Comparison of ENCODE assay signal across 18 mouse cellular contexts in genomic region chr13:67428116-67428515, GRCm38 (mm10). TPM values are rescaled to one million over a fixed set of nuclear protein-coding genes. Genes with fewer than 3 reads are reported as not detected.
DNase-seq lines count a peak whose midpoint lies in the region.
"Had no signal": no experiment of that assay in that cellular context is flagged by ENCODE, and none has a peak within 500 bp of the region (broad histone marks: within the 10 kb centered on the region; RNA-seq: fewer than 3 reads in every experiment).

No protein-coding gene starts in this region.

- DNase-seq in ovary, adult 18-20 months (ENCODE audit: low spot score) = peak; percentile 50
- no peak for DNase-seq in ovary, postnatal 10 days (ENCODE audit: low spot score)
- DNase-seq in ES-CJ7 (ENCODE audit: low read depth, low spot score) = peak; percentile 31
- DNase-seq in ZHBTc4 (ENCODE audit: low read depth, low spot score) = peak; percentile 37
- DNase-seq in adrenal gland, postnatal 14 days = peak; percentile 76
- DNase-seq in thymus, postnatal 14 days = no peak
- DNase-seq in neural tube, embryonic 10.5 days (ENCODE audit: extremely low spot score, low spot score) = no peak
- DNase-seq in gastrocnemius, adult 8-10 months (ENCODE audit: low spot score in 2 of 2) = no peak
- DNase-seq: cerebellum, adult 2 months; cerebellum, postnatal 10 days; forebrain, postnatal 0 days; gastrocnemius, adult 2 months; heart, adult 18-20 months; heart, postnatal 10 days; heart, postnatal 4 days; kidney, adult 18-20 months had no signal

RNA-seq across cellular contexts. Expression of gene Zfp459, which starts 6.9 kb away (rescaled TPM):
- 0.71 TPM in 1 of 2 replicates, not detected in the other for total RNA-seq in adrenal gland, postnatal 14 days (2021)
- 1 to 10 TPM in 1 of 4 experiments, under 1 TPM in 3; 0.22 to 1.7 (median 0.53) TPM for total RNA-seq in gastrocnemius, adult 8-10 months (2022)
- total RNA-seq: MEL had no signal

RNA-seq across cellular contexts. Expression of gene Zfp874a, which starts 23.3 kb away (rescaled TPM):
- 13.5 and 14.5 TPM in 2 replicates for total RNA-seq in adrenal gland, postnatal 14 days (2021)
- 1 to 10 TPM; 7.1 to 8.5 (median 8.2) TPM for total RNA-seq in gastrocnemius, adult 8-10 months (2022)

RNA-seq across cellular contexts. Expression of gene Zfp429, which starts 28.5 kb away (rescaled TPM):
- total RNA-seq in adrenal gland, postnatal 14 days (2021) = 3.5 and 5.0 TPM in 2 replicates
- 1 to 10 TPM in 2 of 4 experiments, under 1 TPM in 2; 0.88 to 1.3 (median 1.1) TPM for total RNA-seq in gastrocnemius, adult 8-10 months (2022)

RNA-seq across cellular contexts. Expression of gene Zfp456, which starts 52.5 kb away (rescaled TPM):
- total RNA-seq in adrenal gland, postnatal 14 days (2021) = 1.4 and 3.5 TPM in 2 replicates
- under 1 TPM; 0.08 to 0.54 (median 0.15) TPM for total RNA-seq in gastrocnemius, adult 8-10 months (2022)

RNA-seq across cellular contexts. Expression of gene Gm28041, which starts 52.6 kb away (rescaled TPM):
- total RNA-seq in adrenal gland, postnatal 14 days (2021) = 1.2 TPM in 1 of 2 replicates, not detected in the other
- total RNA-seq in gastrocnemius, adult 8-10 months (2022) = 1 to 10 TPM in 1 of 4 experiments, under 1 TPM in 1, not detected in 2; 0.63 to 1.1 TPM
- total RNA-seq: forebrain, postnatal 0 days; gastrocnemius, adult 2 months; gastrocnemius, postnatal 4 days had no signal

Comparison
In these comparisons a context has a peak if more than half of its experiments do, and no peak if none do; other contexts are left out.
1. DNase-seq: peak in ovary, adult 18-20 months (single experiment), ES-CJ7 (single experiment), ZHBTc4 (single experiment) and adrenal gland, postnatal 14 days (single experiment); none in ovary, postnatal 10 days (single experiment), thymus, postnatal 14 days (single experiment), neural tube, embryonic 10.5 days (single experiment) and gastrocnemius, adult 8-10 months (0 of 2).